Mouse (Mus musculus) megakaryocyte, embryonic 14.5 days (primary cell): Measurements from ENCODE around the gene Casc1. TPM values are rescaled to one million over a fixed set of nuclear protein-coding genes. Genes with fewer than 3 reads are reported as not detected.
A peak's percentile ranks its signal among the peaks of the same experiment; 100 is the strongest.

Experiments
- H3K27me3 ChIP-seq: replicated peaks from 2 replicates; pipeline ENCODE3; 2012; ENCODE audit warnings: inconsistent platforms
- H3K36me3 ChIP-seq: replicated peaks from 2 replicates; pipeline ENCODE3; 2012; ENCODE audit warnings: low read length, inconsistent platforms, mixed read lengths
- H3K4me1 ChIP-seq: 2 replicates; pipeline ENCODE4 v1.6.1; 2012; ENCODE audit warnings: inconsistent platforms
- H3K4me3 ChIP-seq: replicated peaks from 2 replicates; pipeline ENCODE3; 2012; ENCODE audit warnings: moderate library complexity, mild to moderate bottlenecking, inconsistent platforms
- H3K9me3 ChIP-seq: 2 replicates; pipeline ENCODE4 v1.6.1; 2012; ENCODE audit warnings: inconsistent platforms
- FLI1 ChIP-seq: IDR thresholded peaks from 2 replicates; pipeline ENCODE4 v1.6.1; 2012; ENCODE audit warnings: low read length, inconsistent platforms, mixed read lengths
- GATA1 ChIP-seq: IDR thresholded peaks from 3 replicates; pipeline ENCODE4 v1.6.1; 2012; ENCODE audit warnings: mixed read lengths, low read length, inconsistent platforms, borderline replicate concordance
- polyA plus RNA-seq: library from polyadenylated mRNA; stranded (reverse); fragments of >175 nt; gene quantifications from 2 replicates; pipeline ENCODE4 v1.2.3, GENCODE M21; 2012; ENCODE audit warnings: low replicate concordance; ENCODE audit not compliant: insufficient read depth

Gene Casc1
- polyA plus RNA-seq, 1 experiment = 0.22 TPM

DNA sequence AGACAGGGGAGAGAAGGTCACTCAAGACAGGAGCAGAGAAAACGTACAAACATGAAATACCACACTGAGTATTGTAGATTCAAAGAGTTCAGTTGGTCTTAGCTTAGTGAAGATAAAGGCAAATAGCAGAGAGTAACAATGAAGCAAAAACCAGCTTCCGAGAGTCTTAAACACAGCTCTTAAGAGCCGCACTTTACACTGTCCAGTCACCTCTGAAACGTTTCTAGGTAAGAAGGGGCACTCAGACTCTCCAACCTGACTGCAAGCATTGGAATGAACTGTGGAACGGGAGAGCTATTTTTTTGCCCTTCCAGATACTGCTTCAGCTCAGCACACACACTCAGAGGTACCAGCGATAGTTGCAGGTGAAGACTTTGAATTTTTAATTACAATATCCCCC is 29.5 kb upstream of the Casc1 start:
- TF ChIP-seq FLI1 (no peak), GATA1 (no peak)
- no peaks in the 10 kb centered on the region for H3K9me3 ChIP-seq
- H3K36me3 ChIP-seq = peaks cover 87% of the 10 kb centered on the region

DNA sequence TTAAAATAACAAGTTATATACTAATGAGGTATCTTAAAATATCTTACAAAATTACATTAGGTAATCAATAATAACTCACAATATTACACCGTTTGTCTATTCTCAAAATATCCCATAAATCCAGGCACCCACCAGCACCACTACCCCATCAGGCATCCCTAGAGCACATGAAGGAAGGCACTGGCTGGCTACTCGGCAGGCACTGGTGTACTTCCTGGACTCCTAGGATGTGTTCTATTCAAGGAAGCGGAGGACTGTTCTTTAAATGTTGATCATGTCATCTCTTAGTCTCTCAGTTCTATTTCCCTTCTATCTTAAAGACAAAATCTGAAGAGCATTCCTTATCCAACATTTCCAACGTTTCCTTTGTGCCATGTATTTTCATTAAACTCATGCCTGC is 26.3 kb upstream of the Casc1 start:
- Histone ChIP-seq H3K27me3 (no peaks in the 10 kb centered on the region), H3K4me3 (no peak overlapping the region), H3K36me3 (peaks cover 92% of the 10 kb centered on the region), H3K9me3 (no peaks in the 10 kb centered on the region), H3K4me1 (peaks cover 22% of the 10 kb centered on the region)
- TF ChIP-seq GATA1 (no peak), FLI1 (no peak)

More for the DNA sequence above, 29.5 kb upstream of the Casc1 start:
- Histone ChIP-seq H3K27me3 (no peaks in the 10 kb centered on the region), H3K4me3 (no peak overlapping the region), H3K4me1 (peaks cover 40% of the 10 kb centered on the region)

DNA sequence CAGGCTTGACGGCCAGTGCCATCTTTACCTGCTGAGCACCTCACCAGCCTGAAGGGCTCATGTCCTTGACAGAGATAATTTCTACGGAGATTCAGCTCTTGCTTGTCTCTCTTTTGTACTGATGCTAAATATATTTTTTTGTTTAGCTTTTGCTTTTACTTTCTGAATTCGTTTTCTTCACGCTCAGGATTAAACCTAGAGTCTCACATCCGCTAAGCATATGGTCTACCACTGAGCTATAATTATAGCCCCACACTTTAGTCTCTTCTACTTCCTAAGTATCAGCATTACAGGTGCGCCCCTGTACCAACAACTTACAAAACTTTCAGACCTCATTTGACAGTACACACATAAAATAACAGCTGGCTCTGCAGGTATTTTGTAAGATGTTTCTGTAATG is 24.6 kb upstream of the Casc1 start:
- Histone ChIP-seq H3K36me3 (peaks cover 93% of the 10 kb centered on the region), H3K27me3 (no peaks in the 10 kb centered on the region), H3K4me1 (peaks cover 6% of the 10 kb centered on the region), H3K4me3 (no peak overlapping the region), H3K9me3 (no peaks in the 10 kb centered on the region)
- no peak for TF ChIP-seq GATA1
- no peak for TF ChIP-seq FLI1

DNA sequence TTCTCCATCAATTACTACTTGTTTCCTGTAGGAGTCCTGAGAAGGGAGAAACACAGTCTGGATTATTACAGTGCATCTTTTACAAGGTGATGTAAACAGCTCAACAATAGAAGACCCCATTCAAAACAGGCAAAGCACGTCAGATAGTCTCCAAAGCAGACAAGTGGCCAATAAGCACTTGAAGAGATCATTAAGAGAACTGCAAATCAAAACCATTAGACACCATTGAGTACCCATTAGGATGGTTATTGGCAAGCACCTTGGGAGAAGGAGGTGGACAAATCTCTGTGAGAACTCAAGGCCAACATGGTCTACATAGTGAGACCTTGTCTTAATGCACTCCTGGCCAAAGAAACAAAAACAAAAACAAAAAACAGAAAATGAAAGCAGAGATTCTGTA is 23.6 kb upstream of the Casc1 start:
- no peak overlapping the region for H3K4me3 ChIP-seq
- peaks cover 4% of the 10 kb centered on the region for H3K4me1 ChIP-seq
- no peaks in the 10 kb centered on the region for H3K27me3 ChIP-seq
- no peaks in the 10 kb centered on the region for H3K9me3 ChIP-seq
- peaks cover 90% of the 10 kb centered on the region for H3K36me3 ChIP-seq
- TF ChIP-seq FLI1 = no peak

DNA sequence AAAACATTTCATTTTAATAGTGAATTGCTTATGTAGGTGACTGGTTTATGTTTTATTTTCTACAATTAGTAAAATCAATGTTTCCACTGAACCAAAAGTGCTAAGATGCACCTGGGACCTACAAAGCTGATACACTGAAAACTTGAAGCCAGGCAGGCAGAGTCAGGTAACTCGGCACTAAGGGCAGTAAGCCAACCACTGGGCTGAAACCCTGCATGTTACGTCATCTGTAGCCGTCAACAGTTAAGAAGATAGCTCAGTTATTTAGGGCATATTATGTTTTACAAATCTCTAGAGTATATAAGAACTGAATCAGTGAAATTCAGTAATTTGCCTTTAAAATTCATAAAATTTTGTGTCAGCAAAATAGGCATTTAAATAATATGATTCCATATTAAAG is 15.5 kb upstream of the Casc1 start:
- H3K4me1 ChIP-seq = no peaks in the 10 kb centered on the region
- H3K36me3 ChIP-seq = peaks cover 92% of the 10 kb centered on the region
- H3K27me3 ChIP-seq = no peaks in the 10 kb centered on the region
- H3K9me3 ChIP-seq = no peaks in the 10 kb centered on the region
- TF ChIP-seq GATA1 (no peak), FLI1 (no peak)
- H3K4me3 ChIP-seq = no peak overlapping the region

DNA sequence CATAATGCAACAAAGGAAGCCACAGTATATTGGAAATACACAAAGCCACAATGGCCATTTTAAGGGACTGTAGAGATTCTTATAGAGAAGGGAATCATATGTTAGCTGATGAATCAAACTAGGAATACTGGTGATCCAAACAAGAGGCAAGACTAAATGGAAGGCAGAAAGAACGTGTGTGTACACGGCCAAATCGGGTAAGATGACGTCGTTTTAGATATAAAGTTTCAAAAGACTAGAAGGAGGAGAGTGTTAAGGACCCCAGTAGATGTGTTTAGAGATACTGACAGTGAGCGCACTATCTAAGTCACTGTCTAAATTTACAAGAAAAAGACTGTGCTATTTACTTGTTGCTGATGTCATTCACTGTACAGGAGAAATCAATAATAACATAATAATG is 13.4 kb upstream of the Casc1 start:
- peaks cover 93% of the 10 kb centered on the region for H3K36me3 ChIP-seq

DNA sequence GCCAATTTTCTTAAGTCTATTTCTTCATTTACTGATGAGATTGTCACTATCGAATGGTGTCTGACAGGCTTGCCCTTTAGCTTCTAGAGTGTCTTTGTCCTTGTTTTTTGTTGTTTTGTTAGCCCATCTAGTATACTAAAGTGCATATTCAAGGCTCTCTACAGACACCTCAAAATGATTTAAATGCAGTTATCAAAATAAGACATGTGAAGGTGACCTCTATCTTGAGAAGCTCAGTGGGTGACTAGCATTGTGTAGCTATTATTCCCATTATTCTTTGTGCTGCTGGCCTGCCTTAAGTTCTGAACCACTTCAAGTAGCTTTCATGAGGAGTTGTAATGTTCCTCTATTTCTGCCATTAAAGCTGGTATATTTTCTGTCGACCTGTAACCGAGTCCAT is 5.0 kb upstream of the Casc1 start:
- Histone ChIP-seq H3K27me3 (no peaks in the 10 kb centered on the region), H3K4me1 (peaks cover 31% of the 10 kb centered on the region), H3K4me3 (no peak overlapping the region), H3K36me3 (peaks cover 83% of the 10 kb centered on the region), H3K9me3 (no peaks in the 10 kb centered on the region)
- TF ChIP-seq GATA1 (no peak), FLI1 (no peak)

More for the DNA sequence above, 13.4 kb upstream of the Casc1 start:
- TF ChIP-seq GATA1 (no peak), FLI1 (no peak)
- Histone ChIP-seq H3K9me3 (no peaks in the 10 kb centered on the region), H3K4me1 (no peaks in the 10 kb centered on the region), H3K4me3 (no peak overlapping the region), H3K27me3 (no peaks in the 10 kb centered on the region)

DNA sequence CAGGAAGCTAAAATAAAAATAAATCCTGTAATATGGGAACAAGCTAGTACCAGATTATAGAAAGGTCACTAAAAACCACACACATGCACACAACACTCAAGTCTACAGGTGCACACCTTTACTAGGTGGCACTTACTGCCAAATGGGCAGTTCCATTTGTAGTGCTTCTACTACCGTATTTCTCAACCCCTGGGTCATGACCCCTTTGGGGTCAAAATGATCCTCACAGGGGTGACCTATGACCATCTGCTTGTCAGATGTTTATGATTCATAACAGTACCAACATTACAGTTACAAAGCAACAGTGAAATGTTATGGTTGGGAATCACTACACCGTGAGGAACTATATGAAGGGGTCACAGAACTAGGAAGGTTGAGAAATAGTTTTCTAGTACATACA is 3.1 kb upstream of the Casc1 start:
- Histone ChIP-seq H3K4me3 (no peak overlapping the region), H3K4me1 (peaks cover 40% of the 10 kb centered on the region), H3K9me3 (no peaks in the 10 kb centered on the region), H3K27me3 (no peaks in the 10 kb centered on the region), H3K36me3 (peaks cover 65% of the 10 kb centered on the region)
- no peak for TF ChIP-seq GATA1
- TF ChIP-seq FLI1 = no peak

DNA sequence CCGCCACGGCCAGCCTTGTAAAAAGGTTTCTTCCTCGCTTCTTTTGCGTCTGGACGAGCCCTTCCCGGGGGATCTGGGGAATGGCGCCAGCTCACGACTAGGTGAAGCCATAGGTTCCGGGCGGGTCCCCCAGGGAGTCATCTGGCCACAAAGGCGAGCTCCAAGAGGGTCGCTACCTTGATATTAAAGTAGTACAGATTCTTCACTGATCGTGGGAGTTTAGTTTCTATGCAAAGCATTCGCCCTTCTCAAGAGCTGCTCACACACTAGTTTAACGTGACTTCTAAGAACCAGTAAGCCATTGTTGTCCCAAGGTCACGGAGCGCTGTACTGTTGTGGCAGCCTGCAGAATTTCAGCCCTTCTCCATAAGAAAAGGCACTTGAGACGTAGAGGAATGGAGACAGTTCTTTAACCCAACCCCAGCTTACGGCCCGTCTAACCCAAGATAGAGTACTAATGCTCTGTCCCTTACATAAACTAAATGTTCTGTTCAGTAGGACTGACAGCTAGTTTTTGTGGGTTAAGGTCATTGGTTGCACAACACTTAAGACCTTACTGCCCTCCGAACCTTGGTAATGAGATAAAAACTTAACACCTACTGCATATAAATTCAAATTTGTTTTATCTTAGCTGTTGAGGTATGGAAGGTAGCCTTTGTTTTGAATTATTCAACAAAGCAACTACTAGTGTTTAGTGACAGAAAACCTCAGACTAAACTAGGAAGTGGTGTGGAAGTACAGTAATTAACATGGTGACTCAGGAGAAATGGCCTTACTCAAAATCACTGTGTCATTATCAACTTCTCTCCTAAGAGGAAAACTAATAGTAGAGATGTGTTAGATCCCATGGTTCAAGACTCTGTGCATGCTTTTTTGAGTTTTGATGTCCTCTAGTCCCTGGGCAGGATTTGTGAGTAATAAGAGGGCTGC is 836 bp upstream of the Casc1 start:
- peak overlapping the region; percentile 95 for H3K4me3 ChIP-seq
- H3K27me3 ChIP-seq = no peaks in the 10 kb centered on the region
- H3K9me3 ChIP-seq = no peaks in the 10 kb centered on the region
- TF ChIP-seq FLI1 (no peak), GATA1 (no peak)
- H3K4me1 ChIP-seq = peaks cover 40% of the 10 kb centered on the region
- peaks cover 42% of the 10 kb centered on the region for H3K36me3 ChIP-seq

DNA sequence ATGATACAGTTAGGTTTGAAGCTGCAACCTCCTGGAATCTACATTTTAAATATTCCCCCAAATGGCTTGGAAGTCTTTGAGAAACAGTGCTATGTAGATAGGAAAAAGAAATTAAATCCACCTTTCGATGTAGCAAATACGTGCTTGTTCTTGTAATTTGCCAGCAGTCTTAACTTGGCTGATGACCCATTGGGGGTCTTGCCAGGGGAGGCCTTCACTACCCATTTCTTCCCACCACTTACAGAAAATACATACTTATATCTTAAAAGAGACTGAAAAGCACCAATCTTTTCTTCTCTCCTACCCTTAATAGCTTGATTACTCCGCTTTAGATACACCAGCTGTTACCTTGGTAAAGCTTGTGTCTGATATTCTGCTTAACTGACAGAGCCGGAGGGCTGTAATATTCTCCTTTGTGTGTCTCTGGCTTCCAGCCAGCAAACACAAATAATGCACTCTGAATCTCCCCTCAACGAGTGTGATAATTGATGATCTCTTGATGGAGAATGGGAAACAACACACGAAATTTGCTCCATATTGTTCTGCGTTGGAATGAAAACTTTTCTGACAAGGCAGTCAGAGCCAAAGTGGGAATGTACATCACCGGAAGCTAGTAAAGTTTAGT is 637 bp downstream of the Casc1 start:
- Histone ChIP-seq H3K36me3 (peaks cover 27% of the 10 kb centered on the region), H3K4me3 (peak overlapping the region; percentile 95)

More for the DNA sequence above, 637 bp downstream of the Casc1 start:
- Histone ChIP-seq H3K9me3 (no peaks in the 10 kb centered on the region), H3K4me1 (peaks cover 40% of the 10 kb centered on the region), H3K27me3 (no peaks in the 10 kb centered on the region)
- TF ChIP-seq GATA1 = no peak
- no peak for TF ChIP-seq FLI1
